Mouse (Mus musculus) yolk sac, embryonic 10.5 days (tissue): ENCODE measurements around the gene Panx3.

Source experiments
- DNase-seq: peaks from one replicate; pipeline ENCODE4 v3.0.0-alpha.2; 2017; ENCODE audit warnings: low spot score

The Panx3 gene

GRCm38 (mm10) chr9:37632305-37632704 lies 36.7 kb downstream of the Panx3 start:
- no peak for DNase-seq

- DNase-seq, result no peak
These were observed 39.1 kb downstream of the Panx3 start for GRCm38 (mm10) chr9:37629941-37630340.

GRCm38 (mm10) chr9:37628581-37628980 lies 40.5 kb downstream of the Panx3 start:
- DNase-seq, result no peak

GRCm38 (mm10) chr9:37627263-37627662 lies 41.8 kb downstream of the Panx3 start:
- no peak for DNase-seq

- peak; percentile 10 for DNase-seq
These were observed 42.9 kb downstream of the Panx3 start for GRCm38 (mm10) chr9:37626103-37626567.

- no peak for DNase-seq
These were observed 43.4 kb downstream of the Panx3 start for GRCm38 (mm10) chr9:37625641-37626040.

GRCm38 (mm10) chr9:37625129-37625528 lies 43.9 kb downstream of the Panx3 start:
- DNase-seq, result no peak

GRCm38 (mm10) chr9:37624502-37624901 lies 44.5 kb downstream of the Panx3 start:
- no peak for DNase-seq

GRCm38 (mm10) chr9:37623981-37624380 lies 45.1 kb downstream of the Panx3 start:
- no peak for DNase-seq

GRCm38 (mm10) chr9:37621290-37621689 lies 47.7 kb downstream of the Panx3 start:
- no peak for DNase-seq

GRCm38 (mm10) chr9:37616770-37617169 lies 52.3 kb downstream of the Panx3 start:
- DNase-seq, result peak; percentile 19

- DNase-seq, result no peak
These were observed 53.8 kb downstream of the Panx3 start for GRCm38 (mm10) chr9:37615220-37615619.

GRCm38 (mm10) chr9:37614316-37614715 lies 54.7 kb downstream of the Panx3 start:
- DNase-seq, result no peak

GRCm38 (mm10) chr9:37613911-37614280 lies 55.1 kb downstream of the Panx3 start:
- no peak for DNase-seq

- DNase-seq, result peak; percentile 93
These were observed 55.7 kb downstream of the Panx3 start, which contains the start of gene Spa17 for GRCm38 (mm10) chr9:37613182-37613910. Gene Spa17, minus strand, starts transcription at chr9:37613722.
